Mouse (Mus musculus) bone marrow, adult 2 months (tissue): ENCODE measurements at regions not wholly inside any gene's neighbourhood (a gene's known extent, or its start where the extent isn't known, plus 50 kb on each side); places are given as distances from the start of the nearest gene placed in this dataset.

Experiments used
- CTCF ChIP-seq: fragments of 200-500 bp; IDR thresholded peaks from 2 replicates; pipeline ENCODE4 v1.5.1; 2011; ENCODE audit warnings: low read length, control low read depth; ENCODE audit not compliant: control insufficient read depth, insufficient read depth
- POLR2A ChIP-seq: fragments of 200-500 bp; IDR thresholded peaks from 2 replicates; pipeline ENCODE4 v1.6.1; 2011; ENCODE audit warnings: low read depth, mild to moderate bottlenecking, control low read depth, low read length, borderline replicate concordance; ENCODE audit not compliant: control insufficient read depth

- TF ChIP-seq CTCF (no peak), POLR2A (no peak)
Observed at GRCm38 (mm10) chr14:15096865-15097264, 293.6 kb downstream of the Nek10 start.
